Mouse (Mus musculus) CD8-positive naive resting alpha-beta T cell, adult 2 months (primary cell): Measurements from ENCODE around the gene Nmnat2.

Source experiments
- DNase-seq, 2 experiments: peaks; one replicate each; pipeline ENCODE4 v3.0.0; 2022; ENCODE audit warnings: low read depth in 2 of 2, low spot score in 2 of 2

Nmnat2 gene

GRCm38 (mm10) chr1:152983416-152983815 is 28.6 kb downstream of the Nmnat2 start:
- DNase-seq: no peak

- DNase-seq: no peak
Observed at GRCm38 (mm10) chr1:152986981-152987380, 32.2 kb downstream of the Nmnat2 start.

GRCm38 (mm10) chr1:152990067-152990466 is 35.3 kb downstream of the Nmnat2 start:
- no peak for DNase-seq

GRCm38 (mm10) chr1:152992271-152993134 is 37.7 kb downstream of the Nmnat2 start:
- no peak for DNase-seq

- DNase-seq: no peak
Observed at GRCm38 (mm10) chr1:152993803-152994202, 39.0 kb downstream of the Nmnat2 start.

- DNase-seq: no peak
Observed at GRCm38 (mm10) chr1:152999983-153000382, 45.2 kb downstream of the Nmnat2 start.

GRCm38 (mm10) chr1:153000486-153001228 is 45.9 kb downstream of the Nmnat2 start:
- no peak for DNase-seq

- DNase-seq: no peak
Observed at GRCm38 (mm10) chr1:153002295-153003050, 47.7 kb downstream of the Nmnat2 start.

- no peak for DNase-seq
Observed at GRCm38 (mm10) chr1:153004472-153004871, 49.7 kb downstream of the Nmnat2 start.

- DNase-seq: no peak
Observed at GRCm38 (mm10) chr1:153006054-153006453, 51.3 kb downstream of the Nmnat2 start.

- no peak for DNase-seq
Observed at GRCm38 (mm10) chr1:153006761-153007160, 52.0 kb downstream of the Nmnat2 start.

GRCm38 (mm10) chr1:153007292-153007691 is 52.5 kb downstream of the Nmnat2 start:
- DNase-seq: no peak

- no peak for DNase-seq
Observed at GRCm38 (mm10) chr1:153007824-153008223, 53.0 kb downstream of the Nmnat2 start.

- no peak for DNase-seq
Observed at GRCm38 (mm10) chr1:153009338-153009737, 54.5 kb downstream of the Nmnat2 start.

- DNase-seq: no peak
Observed at GRCm38 (mm10) chr1:153010353-153011351, 55.9 kb downstream of the Nmnat2 start.

- DNase-seq: no peak
Observed at GRCm38 (mm10) chr1:153011544-153011943, 56.8 kb downstream of the Nmnat2 start.

GRCm38 (mm10) chr1:153013541-153014288 is 58.9 kb downstream of the Nmnat2 start:
- no peak for DNase-seq

- no peak for DNase-seq
Observed at GRCm38 (mm10) chr1:153014431-153015186, 59.8 kb downstream of the Nmnat2 start.
